Mouse (Mus musculus): ENCODE data around the gene Ralgps1.

- TF ChIP-seq CTCF (IDR thresholded peaks at IDR 0.05; ENCODE audit: extremely low read depth, insufficient read depth, low read length) (no peak), POLR2A (IDR thresholded peaks at IDR 0.05; ENCODE audit: extremely low read depth, insufficient read depth, low read length) (no peak)
Measured at GRCm38 (mm10) chr2:33156283-33156781, 215.0 kb downstream of the Ralgps1 start.
